Mouse (Mus musculus): ENCODE measurements around the gene Zcchc13.
"Not testable (repeated sequence)": the region's sequence is repeated elsewhere in the genome, so short reads cannot be mapped to it uniquely, and the experiment has no call there.

The Zcchc13 gene

DNA sequence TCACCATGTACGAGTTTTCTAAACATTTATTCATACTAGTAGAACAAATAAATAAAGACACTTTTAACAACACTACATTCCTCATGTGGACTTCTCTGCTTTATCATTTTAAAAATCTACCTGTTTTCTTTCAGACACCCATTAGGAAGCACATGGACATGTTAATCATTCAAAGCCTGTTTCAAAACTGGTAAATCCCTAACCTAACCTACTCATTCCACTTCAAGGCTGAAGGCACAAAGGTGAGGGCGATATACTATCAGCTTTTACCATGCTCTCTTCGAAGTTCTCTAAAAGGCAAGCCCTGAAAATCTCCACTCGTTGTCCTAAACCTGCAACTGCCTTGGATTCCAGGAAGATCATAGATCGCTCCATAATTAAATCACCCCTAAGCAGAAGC, 8.2 kb downstream of the Zcchc13 start:
- no peak for DNase-seq (ENCODE audit: low spot score in 2 of 2)

DNA sequence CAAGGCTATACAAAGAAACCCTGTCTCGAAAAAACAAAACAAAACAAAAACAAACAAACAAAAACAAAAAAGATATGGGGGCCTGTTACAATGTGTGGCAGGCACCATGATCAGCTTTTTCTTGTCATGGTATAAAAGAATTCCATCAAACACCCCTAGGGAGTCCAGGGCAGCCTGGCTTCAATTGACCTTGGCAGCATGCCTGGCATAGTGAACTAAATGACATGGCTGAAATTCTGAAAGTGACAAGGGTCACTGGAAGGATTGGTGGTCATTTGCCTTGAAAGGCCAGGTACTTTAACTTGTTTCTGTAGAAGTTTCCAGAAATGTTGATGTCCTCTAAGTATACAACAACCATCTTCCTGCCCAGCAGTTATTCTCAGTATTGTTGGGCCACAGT, 13.9 kb downstream of the Zcchc13 start:
- no peak for DNase-seq (ENCODE audit: low spot score in 2 of 2)

DNA sequence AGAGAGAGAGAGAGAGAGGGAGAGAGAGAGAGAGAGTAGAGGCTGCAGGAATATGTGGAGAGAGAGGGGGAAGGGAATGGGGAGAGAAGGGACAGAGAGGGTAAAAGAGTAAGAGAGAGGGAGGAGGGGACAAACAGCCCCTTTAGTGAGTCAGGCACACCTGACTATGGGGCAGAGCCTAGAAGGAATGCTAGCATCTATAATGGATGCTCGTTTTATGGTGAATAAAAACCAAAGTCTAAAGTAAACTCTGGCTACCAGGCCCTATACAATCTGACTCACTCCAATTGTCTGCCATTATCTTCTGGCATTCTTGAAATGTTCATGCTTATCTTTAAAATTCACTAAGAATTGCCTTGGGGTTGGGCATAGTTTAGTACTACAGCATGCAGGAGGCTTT, 21.7 kb downstream of the Zcchc13 start:
- no peak for DNase-seq (ENCODE audit: low spot score in 2 of 2)

DNA sequence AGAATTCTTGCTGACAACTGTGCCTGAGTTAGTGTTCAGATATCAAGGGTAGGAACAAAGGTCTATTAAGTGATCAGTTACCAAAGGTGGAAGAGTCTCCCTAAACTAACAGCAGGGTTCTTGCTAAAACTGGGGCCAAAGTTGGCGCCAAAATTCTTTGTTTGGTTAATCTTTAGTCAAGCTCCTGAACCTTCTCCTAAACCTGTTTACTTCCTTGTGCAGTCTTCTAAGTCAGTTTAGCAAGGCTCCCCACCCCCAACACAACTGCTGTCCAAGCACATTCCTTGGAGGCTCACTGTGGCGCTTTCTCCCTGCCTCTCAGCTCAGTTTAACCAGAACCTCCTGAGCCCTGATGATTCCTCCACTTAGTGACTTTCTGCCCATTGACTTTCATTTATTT, 22.6 kb downstream of the Zcchc13 start:
- DNase-seq (ENCODE audit: low spot score in 2 of 2), result no peak

DNA sequence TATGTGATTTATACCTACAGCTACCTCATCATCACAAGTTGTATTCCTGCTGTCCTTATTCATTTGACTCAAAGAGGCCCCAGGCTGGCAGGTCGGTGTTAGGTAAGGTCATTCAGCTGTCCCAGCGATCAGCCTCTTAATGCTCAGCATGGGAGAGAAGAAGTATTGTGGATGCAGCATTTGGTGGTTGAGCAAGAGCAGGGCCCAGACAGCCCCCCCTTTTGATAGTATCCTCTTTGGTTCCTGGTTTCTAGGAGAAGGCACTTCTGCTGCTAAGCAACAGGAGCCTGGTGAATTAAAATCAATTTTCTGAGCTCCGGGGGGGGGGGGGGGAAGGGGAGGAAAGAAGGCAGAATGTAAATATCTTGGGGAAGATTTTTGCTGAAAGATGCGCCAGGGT, 28.6 kb downstream of the Zcchc13 start:
- no peak for DNase-seq (ENCODE audit: low spot score in 2 of 2)

DNA sequence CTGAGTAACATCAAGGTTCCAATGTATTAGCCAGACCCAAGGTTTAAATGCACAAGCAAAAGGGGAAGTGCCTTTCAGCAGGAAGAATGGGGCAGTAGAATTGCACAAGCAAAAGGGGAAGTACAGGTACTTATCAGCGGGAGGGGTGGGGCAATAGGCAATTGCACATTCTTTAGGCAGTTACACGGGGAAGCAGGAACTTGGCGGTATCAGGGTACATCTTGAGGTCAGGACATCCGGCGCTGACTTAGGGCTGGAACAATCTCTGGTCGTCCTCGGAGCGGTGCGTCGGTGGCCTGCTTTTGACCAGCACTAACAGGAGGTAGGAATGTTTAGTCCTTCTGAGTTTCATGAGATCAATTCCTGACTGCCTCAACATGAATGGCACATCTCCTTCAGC, 34.1 kb downstream of the Zcchc13 start:
- DNase-seq (ENCODE audit: low spot score in 2 of 2), result not testable (repeated sequence)

DNA sequence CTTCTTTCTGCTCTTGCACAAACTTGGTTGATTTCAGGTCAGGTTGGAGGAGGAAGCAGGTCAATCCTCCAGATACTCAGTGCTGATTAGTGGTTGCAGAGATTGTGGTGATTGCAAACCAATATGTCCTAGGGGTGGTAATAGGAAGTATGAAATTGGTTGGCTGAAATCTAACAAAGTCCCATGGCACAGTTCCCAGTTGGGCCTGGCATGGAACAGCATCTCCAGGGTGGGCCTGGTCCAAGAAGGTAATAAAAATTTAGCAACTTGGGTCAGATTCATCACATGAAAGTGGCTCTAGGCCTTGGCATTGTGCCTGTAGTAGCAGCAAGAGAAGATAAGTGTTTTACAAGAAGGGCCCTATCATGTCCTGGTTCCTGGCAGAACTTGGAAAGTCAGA, 39.9 kb downstream of the Zcchc13 start:
- no peak for DNase-seq (ENCODE audit: low spot score in 2 of 2)

DNA sequence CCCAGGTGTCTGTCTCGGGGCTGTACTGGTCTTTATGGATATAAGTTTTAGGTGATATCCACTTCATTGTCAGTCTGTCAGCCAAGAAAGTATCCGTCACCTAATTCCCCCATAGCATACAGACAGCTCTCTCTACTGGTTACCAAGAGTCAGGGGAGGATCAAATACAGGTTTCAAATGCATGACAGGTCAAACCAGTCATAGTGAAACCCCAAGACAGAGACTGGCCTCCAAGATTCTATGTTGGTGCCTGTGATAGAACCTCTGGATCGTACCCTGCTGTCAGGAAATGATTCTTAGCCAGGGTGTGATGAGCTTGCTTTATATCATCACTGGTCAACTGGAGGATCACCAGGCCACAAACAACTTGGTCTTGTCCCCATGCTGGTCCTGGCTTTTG, 43.4 kb downstream of the Zcchc13 start:
- no peak for DNase-seq (ENCODE audit: low spot score in 2 of 2)

DNA sequence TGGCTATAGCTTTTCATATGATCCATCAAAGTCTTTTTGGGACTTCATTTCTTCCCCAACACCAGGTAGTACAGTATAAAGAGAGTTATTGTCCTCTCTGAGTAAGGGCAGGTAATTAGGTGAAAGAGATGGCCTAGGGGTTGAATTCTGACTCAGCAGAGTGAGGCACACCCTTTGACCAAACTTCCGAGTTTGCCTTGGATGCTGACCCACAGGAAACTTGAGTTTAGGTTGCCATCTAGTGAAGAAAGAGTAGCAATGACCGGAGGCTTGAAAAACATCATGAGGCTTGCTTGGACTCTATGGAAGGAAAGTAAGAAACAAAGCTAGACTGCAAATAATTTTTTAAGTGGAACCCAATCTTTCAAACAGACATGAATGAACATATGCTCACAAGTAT, 44.3 kb downstream of the Zcchc13 start:
- DNase-seq (ENCODE audit: low spot score in 2 of 2), result peak in 1 of 2 experiments; percentile 19
